Mouse (Mus musculus) liver, embryonic 15.5 days (tissue): ENCODE data around the gene Odr4. TPM values are rescaled to one million over a fixed set of nuclear protein-coding genes. Genes with fewer than 3 reads are reported as not detected.

ENCODE experiments used
- ATAC-seq: fragments of 200-750 bp; cut with Nextera tagmentation; 2 replicates; pipeline ENCODE4 v1.8.0; 2017; ENCODE audit warnings: moderate number of reproducible peaks, mild to moderate bottlenecking, moderate library complexity; ENCODE audit not compliant: insufficient read depth
- H3K27ac ChIP-seq: fragments of 300-500 bp; sonication (generic); replicated peaks from 2 replicates; pipeline ENCODE4 v1.5.1; 2015; ENCODE audit warnings: mild to moderate bottlenecking, inconsistent platforms
- H3K27me3 ChIP-seq: fragments of 300-500 bp; sonication (generic); 2 replicates; pipeline ENCODE4 v1.6.1; 2015; ENCODE audit warnings: mild to moderate bottlenecking, inconsistent platforms
- H3K36me3 ChIP-seq: fragments of 300-500 bp; sonication (generic); replicated peaks from 2 replicates; pipeline ENCODE4 v1.6.1; 2015; ENCODE audit warnings: moderate library complexity, mild to moderate bottlenecking, inconsistent platforms
- H3K4me1 ChIP-seq: fragments of 300-500 bp; sonication (generic); replicated peaks from 2 replicates; pipeline ENCODE4 v1.6.1; 2015; ENCODE audit warnings: inconsistent platforms
- H3K4me2 ChIP-seq: fragments of 300-500 bp; sonication (generic); 2 replicates; pipeline ENCODE4 v1.6.1; 2015; ENCODE audit warnings: moderate library complexity, mild to moderate bottlenecking, inconsistent platforms
- H3K4me3 ChIP-seq: fragments of 300-500 bp; sonication (generic); replicated peaks from 2 replicates; pipeline ENCODE4 v1.5.1; 2015; ENCODE audit warnings: mild to moderate bottlenecking, inconsistent platforms
- H3K9ac ChIP-seq: fragments of 300-500 bp; sonication (generic); 2 replicates; pipeline ENCODE4 v1.6.1; 2015; ENCODE audit warnings: moderate library complexity, mild to moderate bottlenecking, inconsistent platforms
- H3K9me3 ChIP-seq: fragments of 300-500 bp; sonication (generic); replicated peaks from 2 replicates; pipeline ENCODE4 v1.6.1; 2016; ENCODE audit warnings: inconsistent platforms
- WGBS: fragments of 180-500 bp; shearing (Covaris S2); methylation state at CpG from one replicate; pipeline ENCODE4 v1.1.7; 2015; ENCODE audit warnings: mixed read lengths; ENCODE audit not compliant: insufficient replicate concordance; 5-methylcytosine and 5-hydroxymethylcytosine counted together
- polyA plus RNA-seq: library from polyadenylated mRNA; unstranded; fragments of >200 nt; fragmentation: Nextera tagmentation; extraction: Ambion mirVana; gene quantifications from 2 replicates; pipeline ENCODE4 v1.2.1, GENCODE M21; 2015

Odr4 gene
- polyA plus RNA-seq, 1 experiment from 2014 or later: 13.9 TPM

- Histone ChIP-seq H3K27me3 (no peaks in the 10 kb centered on the region), H3K4me2 (no peak overlapping the region), H3K9me3 (no peaks in the 10 kb centered on the region), H3K27ac (no peak overlapping the region), H3K36me3 (peaks cover 39% of the 10 kb centered on the region), H3K4me3 (no peak overlapping the region), H3K9ac (no peak overlapping the region), H3K4me1 (peaks cover 14% of the 10 kb centered on the region)
- 76% methylated on average over 3 of the region's 3 CpGs for WGBS
- no peak for ATAC-seq
These were observed 3.1 kb upstream of the Odr4 start for GRCm38 (mm10) chr1:150396001-150396400.

DNA sequence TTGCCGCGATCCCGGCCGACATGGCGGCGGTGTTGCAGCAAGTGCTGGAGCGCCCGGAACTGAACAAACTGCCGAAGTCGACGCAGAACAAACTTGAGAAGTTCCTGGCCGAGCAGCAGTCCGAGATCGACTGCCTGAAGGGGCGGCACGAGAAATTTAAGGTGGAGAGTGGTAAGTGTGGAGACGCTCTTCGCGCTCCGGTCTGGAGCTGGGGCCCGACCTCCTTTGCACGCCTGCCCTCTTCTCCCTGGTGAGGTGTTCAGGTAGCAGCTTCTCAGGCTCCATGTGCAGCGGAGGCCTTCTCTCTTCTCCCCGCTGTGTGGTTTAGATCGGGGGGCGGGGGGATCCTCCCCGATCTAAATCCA lies 590 bp upstream of the Odr4 start:
- H3K4me1 ChIP-seq: peaks cover 14% of the 10 kb centered on the region
- peak; percentile 27 for ATAC-seq
- H3K9me3 ChIP-seq: no peaks in the 10 kb centered on the region
- under 1% methylated on average over 27 of the region's 27 CpGs for WGBS
- H3K9ac ChIP-seq: peak overlapping the region; percentile 83
- peak overlapping the region; percentile 94 for H3K27ac ChIP-seq
- H3K27me3 ChIP-seq: no peaks in the 10 kb centered on the region
- H3K4me3 ChIP-seq: peak overlapping the region; percentile 89
- H3K36me3 ChIP-seq: peaks cover 34% of the 10 kb centered on the region
- H3K4me2 ChIP-seq: peak overlapping the region; percentile 72

DNA sequence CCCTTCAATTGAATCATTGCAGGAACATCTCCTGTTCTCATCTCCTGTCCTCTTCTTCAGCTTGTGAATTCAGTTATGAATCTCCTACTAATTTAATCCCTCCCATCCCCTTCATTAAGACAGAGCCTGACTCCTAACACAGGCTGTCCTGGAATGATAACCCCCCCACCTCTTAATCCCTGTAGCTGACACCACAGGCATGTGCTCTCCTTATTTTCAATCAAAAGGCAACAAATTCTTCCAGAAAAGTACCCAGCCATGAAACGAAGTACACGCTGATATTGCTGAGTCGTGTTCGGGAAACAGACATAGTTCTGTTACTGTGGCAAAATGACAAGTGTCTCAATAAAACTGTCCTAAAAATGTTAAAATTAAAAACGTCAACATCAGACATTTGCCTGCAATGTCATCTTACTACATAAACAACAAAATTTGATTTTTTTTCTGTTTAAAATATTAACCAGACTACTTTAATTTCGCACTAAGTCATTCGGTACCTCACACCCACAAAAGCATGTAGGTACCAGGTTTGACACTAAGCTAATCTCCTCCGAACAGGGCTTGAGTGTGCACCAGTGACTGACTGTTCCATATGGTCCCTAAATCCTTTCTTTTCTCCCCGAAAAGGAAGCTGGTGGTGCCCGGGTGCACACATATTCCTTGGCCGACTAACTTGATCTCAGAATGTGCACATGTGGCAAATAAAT lies 796 bp downstream of the Odr4 start:
- H3K9ac ChIP-seq: peak overlapping the region; percentile 71
- no peaks in the 10 kb centered on the region for H3K27me3 ChIP-seq
- H3K4me2 ChIP-seq: peak overlapping the region; percentile 72
- peaks cover 14% of the 10 kb centered on the region for H3K4me1 ChIP-seq
- no peak; the same call in 1 of the 2 replicates for ATAC-seq
- H3K27ac ChIP-seq: peak overlapping the region; percentile 94
- H3K36me3 ChIP-seq: peaks cover 35% of the 10 kb centered on the region
- 7% methylated on average over 11 of the region's 11 CpGs for WGBS
- H3K9me3 ChIP-seq: no peaks in the 10 kb centered on the region
- peak overlapping the region; percentile 89 for H3K4me3 ChIP-seq

- H3K4me1 ChIP-seq: peaks cover 7% of the 10 kb centered on the region
- H3K4me2 ChIP-seq: no peak overlapping the region
- no peak overlapping the region for H3K27ac ChIP-seq
- H3K4me3 ChIP-seq: no peak overlapping the region
- no peaks in the 10 kb centered on the region for H3K27me3 ChIP-seq
- no peaks in the 10 kb centered on the region for H3K9me3 ChIP-seq
- peaks cover 32% of the 10 kb centered on the region for H3K36me3 ChIP-seq
- 83% methylated on average over 6 of the region's 6 CpGs for WGBS
- no peak overlapping the region for H3K9ac ChIP-seq
- no peak for ATAC-seq
These were observed 3.3 kb downstream of the Odr4 start for GRCm38 (mm10) chr1:150389390-150390129.

GRCm38 (mm10) chr1:150387572-150387971 lies 5.3 kb downstream of the Odr4 start:
- H3K36me3 ChIP-seq: peaks cover 41% of the 10 kb centered on the region
- no peak overlapping the region for H3K4me2 ChIP-seq
- H3K4me3 ChIP-seq: no peak overlapping the region
- peaks cover 7% of the 10 kb centered on the region for H3K4me1 ChIP-seq
- no peak overlapping the region for H3K9ac ChIP-seq
- H3K27ac ChIP-seq: no peak overlapping the region
- H3K9me3 ChIP-seq: no peaks in the 10 kb centered on the region
- 77% methylated on average over 9 of the region's 9 CpGs for WGBS
- no peak for ATAC-seq
- H3K27me3 ChIP-seq: no peaks in the 10 kb centered on the region

- no peaks in the 10 kb centered on the region for H3K9me3 ChIP-seq
- H3K4me1 ChIP-seq: no peaks in the 10 kb centered on the region
- no peak for ATAC-seq
- no peak overlapping the region for H3K4me2 ChIP-seq
- H3K36me3 ChIP-seq: peaks cover 38% of the 10 kb centered on the region
- no peaks in the 10 kb centered on the region for H3K27me3 ChIP-seq
- H3K9ac ChIP-seq: no peak overlapping the region
- no peak overlapping the region for H3K27ac ChIP-seq
- H3K4me3 ChIP-seq: no peak overlapping the region
- 72% methylated on average over 4 of the region's 4 CpGs for WGBS
These were observed 8.7 kb downstream of the Odr4 start for GRCm38 (mm10) chr1:150384138-150384537.

- WGBS: 67% methylated on average over 2 of the region's 2 CpGs
- no peak for ATAC-seq
These were observed 18.6 kb downstream of the Odr4 start for GRCm38 (mm10) chr1:150374247-150374646.

GRCm38 (mm10) chr1:150372895-150373294 lies 20.0 kb downstream of the Odr4 start:
- H3K4me2 ChIP-seq: no peak overlapping the region
- H3K9me3 ChIP-seq: no peaks in the 10 kb centered on the region
- no peaks in the 10 kb centered on the region for H3K27me3 ChIP-seq
- 62% methylated on average over 3 of the region's 3 CpGs for WGBS
- H3K36me3 ChIP-seq: peaks cover 4% of the 10 kb centered on the region
- no peak overlapping the region for H3K9ac ChIP-seq
- no peaks in the 10 kb centered on the region for H3K4me1 ChIP-seq
- H3K27ac ChIP-seq: no peak overlapping the region
- no peak overlapping the region for H3K4me3 ChIP-seq
- no peak for ATAC-seq

More at GRCm38 (mm10) chr1:150374247-150374646, 18.6 kb downstream of the Odr4 start:
- H3K9me3 ChIP-seq: no peaks in the 10 kb centered on the region
- no peak overlapping the region for H3K4me3 ChIP-seq
- H3K27me3 ChIP-seq: no peaks in the 10 kb centered on the region
- H3K4me2 ChIP-seq: no peak overlapping the region
- no peak overlapping the region for H3K9ac ChIP-seq
- no peaks in the 10 kb centered on the region for H3K4me1 ChIP-seq
- H3K36me3 ChIP-seq: peaks cover 6% of the 10 kb centered on the region
- no peak overlapping the region for H3K27ac ChIP-seq

DNA sequence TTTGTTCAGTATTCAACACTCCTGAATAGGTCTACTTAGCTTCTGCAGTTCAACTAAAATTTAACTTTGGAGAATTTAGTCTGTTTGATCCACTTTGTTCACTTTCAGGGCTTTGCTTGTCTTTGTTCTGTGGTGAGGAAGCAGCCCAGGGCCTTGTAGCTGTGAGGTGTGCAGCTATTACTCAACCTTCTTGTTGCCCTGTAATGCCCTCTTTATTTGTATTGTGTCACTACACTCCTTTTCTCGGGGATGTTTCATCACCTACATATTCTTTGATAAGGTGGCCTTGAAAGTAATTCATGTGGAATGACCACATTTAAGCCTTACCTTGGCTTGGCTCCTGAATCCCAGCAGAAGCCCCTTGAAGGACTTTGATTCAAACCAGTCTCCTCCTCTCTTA lies 32.0 kb downstream of the Odr4 start:
- Histone ChIP-seq H3K27ac (no peak overlapping the region), H3K27me3 (no peaks in the 10 kb centered on the region), H3K4me3 (no peak overlapping the region), H3K4me1 (no peaks in the 10 kb centered on the region), H3K9ac (no peak overlapping the region), H3K36me3 (peaks cover 23% of the 10 kb centered on the region), H3K4me2 (no peak overlapping the region), H3K9me3 (no peaks in the 10 kb centered on the region)
- 55% methylated on average over 1 of the region's 1 CpGs for WGBS
- no peak for ATAC-seq

GRCm38 (mm10) chr1:150335111-150335510 lies 57.8 kb downstream of the Odr4 start:
- no peaks in the 10 kb centered on the region for H3K36me3 ChIP-seq
- H3K4me3 ChIP-seq: no peak overlapping the region
- 32% methylated on average over 2 of the region's 2 CpGs for WGBS
- H3K4me2 ChIP-seq: no peak overlapping the region
- H3K9me3 ChIP-seq: no peaks in the 10 kb centered on the region
- H3K27me3 ChIP-seq: no peaks in the 10 kb centered on the region
- ATAC-seq: no peak
- H3K4me1 ChIP-seq: no peaks in the 10 kb centered on the region
- H3K27ac ChIP-seq: no peak overlapping the region
- no peak overlapping the region for H3K9ac ChIP-seq

DNA sequence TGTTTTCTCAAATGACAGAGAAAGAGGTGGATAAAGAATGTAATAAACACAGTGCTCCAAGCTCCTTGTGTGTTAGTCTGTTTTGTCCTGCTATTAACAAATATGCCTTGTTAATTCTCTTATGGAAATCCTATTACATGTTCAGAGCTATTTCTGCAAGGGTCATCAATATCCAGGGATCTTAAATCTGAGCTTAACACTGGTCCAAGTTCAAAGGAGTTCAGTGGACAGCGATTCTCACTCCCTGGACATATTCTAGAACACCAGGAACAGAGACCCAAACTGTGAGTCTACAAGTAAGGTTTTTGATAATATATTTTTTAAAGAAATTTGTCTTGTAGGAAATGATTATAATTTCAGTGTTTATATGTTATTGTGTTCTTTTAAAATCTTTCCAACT lies 73.7 kb downstream of the Odr4 start, which contains the start of gene Pdc:
TSS of gene Pdc (plus strand) at position 213 of the 400 bp plus-strand sequence.
- Histone ChIP-seq H3K27me3 (no peaks in the 10 kb centered on the region), H3K9ac (no peak within 1 kb of the TSS), H3K9me3 (no peaks in the 10 kb centered on the region), H3K4me2 (no peak within 1 kb of the TSS), H3K36me3 (no peaks in the 10 kb centered on the region), H3K4me1 (no peaks in the 10 kb centered on the region), H3K27ac (no peak within 1 kb of the TSS), H3K4me3 (no peak within 1 kb of the TSS)
- 74% methylated on average over 1 of the region's 1 CpGs for WGBS
- ATAC-seq: no peak
